Mouse (Mus musculus) small intestine, adult 2 months (tissue): ENCODE measurements around the gene Fign.

Experiments used
- CTCF ChIP-seq: fragments of 200-500 bp; IDR thresholded peaks from 2 replicates; pipeline ENCODE4 v1.5.1; 2012; ENCODE audit warnings: low read depth, mild to moderate bottlenecking, control low read depth, inconsistent platforms, low read length, moderate library complexity, mixed read lengths; ENCODE audit not compliant: insufficient replicate concordance, insufficient read length; ENCODE audit errors: extremely low read depth
- POLR2A ChIP-seq: fragments of 200-500 bp; IDR thresholded peaks from 2 replicates; pipeline ENCODE4 v1.6.1; 2012; ENCODE audit warnings: low read depth, mild to moderate bottlenecking, control low read depth, inconsistent platforms, low read length, moderate library complexity

DNA sequence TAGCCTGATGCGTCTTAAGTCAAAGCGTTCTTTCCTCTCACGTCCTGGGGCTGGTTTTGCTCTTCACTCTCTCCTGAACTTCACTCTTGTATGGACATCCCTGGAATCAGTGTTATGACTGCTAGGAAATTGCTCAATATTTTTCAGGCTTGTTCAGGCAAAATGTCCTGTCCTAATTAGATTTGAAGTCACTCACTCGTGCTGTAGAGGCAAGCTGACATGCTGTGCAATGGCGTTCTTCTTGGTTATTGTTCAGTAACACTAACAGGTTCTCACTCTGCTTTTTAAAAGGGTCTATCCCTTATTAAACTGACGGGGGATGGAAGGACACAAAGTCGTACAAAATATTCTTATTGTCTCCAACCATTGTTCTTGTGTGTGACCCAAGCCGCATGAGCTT lies 10.2 kb upstream of the Fign start:
- TF ChIP-seq CTCF = no peak
- TF ChIP-seq POLR2A = no peak
